Mouse (Mus musculus): ENCODE measurements around the gene Znrd1as. TPM values are rescaled to one million over a fixed set of nuclear protein-coding genes. Genes with fewer than 3 reads are reported as not detected.
"Not testable (repeated sequence)": the region's sequence is repeated elsewhere in the genome, so short reads cannot be mapped to it uniquely, and the experiment has no call there.

The Znrd1as gene
- total RNA-seq, 2 experiments from 2014 or later = 5.0 to 5.2 TPM

DNA sequence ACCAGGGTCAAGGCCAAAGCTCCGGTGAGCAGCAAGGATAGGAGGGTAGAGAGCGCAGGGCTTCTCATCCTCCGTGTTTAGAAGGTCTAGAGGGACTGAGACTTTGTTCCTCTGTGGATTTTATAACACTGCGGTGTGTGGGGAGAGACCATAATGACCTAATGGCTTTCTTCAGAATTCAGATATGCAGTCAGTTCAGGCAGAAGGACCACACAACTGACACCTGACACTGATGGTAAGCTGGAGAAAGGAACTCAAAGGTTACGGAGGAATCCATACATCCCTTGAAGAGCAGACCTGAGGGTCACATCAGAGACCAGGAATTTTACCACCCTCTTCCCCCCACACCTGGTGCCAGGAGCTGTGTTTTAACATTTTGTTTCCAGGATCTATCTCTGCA lies 31.0 kb downstream of the Znrd1as start, which contains the start of gene H2-M5:
Gene H2-M5 (minus strand): TSS at position 101 of the 400 bp plus-strand sequence.
- intact Hi-C loops (cut with DNase I) = no loop called here
- no peak for DNase-seq (ENCODE audit: low spot score in 2 of 2)

DNA sequence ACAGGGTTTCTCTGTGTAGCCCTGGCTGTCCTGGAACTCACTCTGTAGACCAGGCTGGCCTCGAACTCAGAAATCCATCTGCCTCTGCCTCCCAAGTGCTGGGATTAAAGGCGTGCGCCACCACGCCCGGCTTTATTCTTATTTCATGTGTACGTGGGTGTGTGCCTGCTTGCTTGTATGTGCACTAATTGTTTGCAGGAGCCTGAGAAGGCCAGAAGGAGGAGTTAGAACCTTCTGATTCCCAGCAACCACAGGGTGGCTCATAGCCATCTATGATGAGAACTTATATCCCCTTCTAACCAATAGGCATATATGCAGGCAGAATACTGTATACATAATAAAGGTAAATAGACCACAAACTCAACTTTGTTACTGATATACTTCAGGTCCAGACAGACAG lies 32.2 kb downstream of the Znrd1as start:
- intact Hi-C loops (cut with DNase I) = loop anchor here (5.0 kb wide), 1 partner anchor 33 kb away; the partner anchor contains the start of genes Znrd1 and Znrd1as
- not testable (repeated sequence) for DNase-seq (ENCODE audit: low spot score in 2 of 2)

DNA sequence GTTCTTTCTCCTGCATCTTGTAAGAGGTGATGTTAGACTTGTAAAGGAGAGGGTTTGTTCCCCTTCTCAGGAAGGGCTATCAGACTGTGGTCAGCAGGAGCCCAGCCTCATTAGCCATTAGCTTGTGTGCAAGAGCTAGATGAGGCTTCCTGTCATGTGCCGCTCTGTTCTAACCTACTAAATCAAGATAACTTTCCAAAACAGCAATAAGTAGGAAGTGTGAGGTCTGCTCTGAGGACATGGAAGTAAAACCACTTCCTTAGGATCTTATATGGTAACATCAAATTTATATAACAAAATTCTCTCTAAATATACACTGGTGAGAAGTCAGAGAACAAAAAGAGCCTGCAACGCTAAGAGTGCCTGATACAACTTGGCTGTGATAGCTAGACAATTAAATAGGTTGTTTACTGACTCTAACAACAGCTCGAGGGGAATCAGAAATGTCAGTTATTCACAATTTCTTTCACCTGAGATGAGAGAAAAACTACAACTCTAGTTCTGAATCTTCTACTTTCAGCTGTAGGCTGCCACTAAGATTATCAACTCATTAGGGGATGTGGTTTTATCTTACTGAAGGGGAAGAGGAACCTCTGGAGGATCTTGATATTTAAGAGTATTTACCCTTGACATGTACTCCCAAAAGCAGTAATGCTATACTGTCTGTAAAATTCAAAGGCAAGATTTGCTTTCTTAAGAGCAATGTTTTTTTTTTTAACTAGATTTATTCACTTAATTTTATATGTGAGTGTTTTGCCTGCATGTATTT lies 34.1 kb downstream of the Znrd1as start:
- peak in 1 of 2 experiments; percentile 69 for DNase-seq (ENCODE audit: low spot score in 2 of 2)

DNA sequence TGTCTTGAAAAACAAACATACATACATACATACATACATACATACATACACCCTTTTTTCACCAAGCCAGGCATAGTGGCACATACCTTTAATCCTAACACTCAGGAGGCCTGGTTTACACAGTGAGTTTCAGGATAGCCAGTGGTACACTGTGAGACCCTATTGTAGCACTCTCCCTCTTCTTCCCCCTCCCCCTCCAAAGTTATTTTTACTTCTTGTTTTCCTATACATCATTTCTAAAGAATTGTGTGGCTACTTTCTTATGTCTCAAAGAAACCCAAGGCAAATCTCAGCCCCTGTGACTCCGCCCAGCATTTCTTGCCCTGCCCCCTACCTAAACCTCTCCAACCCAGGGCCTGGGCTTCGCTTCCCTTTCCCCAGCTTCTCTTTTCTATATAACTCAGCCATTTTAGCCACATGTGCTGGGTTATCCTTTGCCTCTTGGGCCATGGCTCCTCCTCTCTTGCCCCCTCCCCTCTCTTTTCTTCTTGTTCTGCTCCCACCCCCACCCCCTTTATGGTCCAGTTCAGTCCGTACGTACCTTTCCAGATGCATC lies 35.5 kb downstream of the Znrd1as start:
- no peak for DNase-seq (ENCODE audit: low spot score in 2 of 2)
- intact Hi-C loops (cut with DNase I) = loop anchor here (5.0 kb wide), 1 partner anchor 37 kb away; the partner anchor contains the start of genes Znrd1 and Znrd1as

More for the DNA sequence above, 34.1 kb downstream of the Znrd1as start:
- intact Hi-C loops (cut with DNase I) = loop anchor here (5.0 kb wide), 1 partner anchor 35 kb away; the partner anchor contains the start of genes Znrd1 and Znrd1as

DNA sequence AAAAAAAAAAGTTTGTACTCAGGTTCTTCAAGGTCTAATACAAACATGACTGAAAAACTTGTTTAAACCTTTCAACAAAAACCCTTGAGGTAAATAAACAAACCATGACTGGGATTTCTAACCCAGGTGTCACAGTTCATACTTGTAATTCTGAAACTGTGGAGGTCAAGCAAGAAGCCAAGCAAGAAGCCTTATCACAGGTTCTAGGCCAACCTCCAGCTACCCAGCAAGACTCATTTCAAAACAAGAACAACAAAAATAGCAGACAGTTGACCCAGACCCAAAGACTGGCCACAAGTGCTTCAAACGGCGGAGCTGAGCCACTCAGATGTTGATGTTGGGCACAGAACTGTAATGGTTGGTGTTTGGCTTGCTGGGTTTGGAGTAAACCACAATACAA lies 36.1 kb downstream of the Znrd1as start:
- intact Hi-C loops (cut with DNase I) = loop anchor here (5.0 kb wide), 1 partner anchor 37 kb away; the partner anchor contains the start of genes Znrd1 and Znrd1as
- DNase-seq (ENCODE audit: low spot score in 2 of 2) = no peak

DNA sequence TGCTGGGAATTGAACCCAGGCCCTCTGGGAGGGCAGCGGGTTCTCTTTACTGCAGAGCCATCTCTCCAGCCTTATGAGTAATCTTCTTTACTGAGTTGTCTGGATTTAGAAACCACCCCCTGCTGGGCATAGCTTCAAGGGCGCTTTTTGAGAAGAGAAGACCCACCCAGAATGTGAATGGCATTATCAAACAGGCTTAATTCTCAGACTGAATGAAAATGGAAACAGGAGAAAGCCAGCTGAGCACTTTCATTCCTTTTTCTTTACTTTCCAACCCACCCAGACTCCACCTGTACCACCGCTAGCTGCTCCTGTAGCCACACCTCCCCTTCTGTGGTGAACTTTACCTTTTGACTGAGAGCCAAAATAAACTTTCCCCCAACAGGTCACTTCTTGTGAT lies 37.1 kb downstream of the Znrd1as start:
- peak in 1 of 2 experiments; percentile 57 for DNase-seq (ENCODE audit: low spot score in 2 of 2)
- intact Hi-C loops (cut with DNase I) = loop anchor here (5.0 kb wide), 1 partner anchor 83 kb away; no protein-coding TSS in a partner anchor

DNA sequence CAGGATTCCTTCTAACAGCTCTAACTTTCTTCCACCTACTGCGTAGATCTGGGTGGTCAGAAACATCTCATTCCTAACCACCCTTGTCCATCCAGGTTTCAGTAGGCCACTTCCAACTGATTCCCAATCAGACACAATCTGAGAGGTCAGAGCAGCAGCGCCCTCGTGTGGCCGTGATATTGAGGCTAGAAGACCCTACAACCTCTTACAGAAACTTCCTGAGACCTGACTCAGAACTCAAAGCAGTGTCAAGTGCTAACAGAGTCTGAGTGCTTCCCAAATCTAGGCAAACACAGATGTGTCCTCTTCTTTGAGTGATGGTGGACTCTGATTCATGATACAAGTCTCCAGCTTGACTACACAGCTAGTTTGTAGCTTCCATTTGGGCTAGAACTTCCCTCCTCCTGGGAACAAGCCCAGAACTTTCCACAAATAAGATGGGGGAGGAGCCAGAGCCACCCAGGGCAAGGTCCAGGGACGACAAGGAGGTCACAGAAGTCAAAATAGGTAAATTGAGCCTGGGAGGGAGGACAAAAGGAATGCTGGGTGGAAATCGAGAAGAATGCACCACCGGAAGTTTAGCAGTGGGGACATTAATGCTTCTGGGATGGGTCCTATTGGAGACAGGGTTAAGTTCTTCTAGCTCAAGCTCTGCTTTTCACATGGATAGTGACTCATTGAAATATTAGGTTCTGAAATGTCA lies 38.8 kb downstream of the Znrd1as start:
- peak; percentile 65 to 82 for DNase-seq (ENCODE audit: low spot score in 2 of 2)
- intact Hi-C loops (cut with DNase I) = loop anchor here (2.0 to 5.0 kb wide), 2 partner anchors 50 to 85 kb away; no protein-coding TSS in a partner anchor

DNA sequence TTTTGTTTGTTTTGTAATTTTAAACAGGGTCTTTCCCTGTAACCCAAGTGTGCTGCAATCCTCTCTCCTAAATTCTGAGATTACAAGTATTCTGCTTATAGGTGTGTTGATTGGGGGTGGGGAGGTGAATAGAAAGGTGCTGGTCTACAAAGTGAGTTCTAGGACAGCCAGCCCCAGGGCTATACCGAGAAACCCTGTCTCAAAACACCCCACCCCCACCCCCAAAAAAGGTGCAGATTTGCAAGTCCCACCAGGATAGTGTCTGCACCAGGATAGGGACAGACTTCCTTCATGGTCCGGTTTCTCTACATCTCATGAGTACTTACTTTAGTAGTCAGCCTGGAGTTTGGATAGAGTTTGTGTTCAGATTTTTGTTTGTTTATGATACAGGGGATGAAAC lies 40.1 kb downstream of the Znrd1as start:
- DNase-seq (ENCODE audit: low spot score in 2 of 2) = no peak
- intact Hi-C loops (cut with DNase I) = loop anchor here (5.0 kb wide), 1 partner anchor 86 kb away; no protein-coding TSS in a partner anchor

DNA sequence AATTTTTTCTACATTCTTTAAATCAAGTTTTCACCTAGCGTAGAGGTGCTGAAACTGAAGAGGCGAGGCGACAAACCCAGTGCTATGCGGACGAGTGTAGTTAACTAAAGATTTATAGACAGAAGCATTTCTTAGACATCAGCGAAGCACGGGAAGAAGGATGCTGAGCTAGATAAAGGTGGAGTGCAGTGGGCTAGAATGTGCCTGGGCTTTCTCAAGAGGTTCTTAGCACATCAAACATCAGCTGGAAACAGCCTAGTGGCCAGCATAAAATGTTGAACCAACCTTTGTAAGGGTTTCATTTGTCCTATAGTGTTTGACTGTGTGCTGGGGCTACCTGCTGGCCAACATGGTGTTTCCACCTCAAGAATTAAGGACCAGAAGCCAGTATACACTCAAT lies 42.5 kb downstream of the Znrd1as start, which contains the start of gene Zfp57:
Gene Zfp57 (plus strand): TSS at position 301 of the 400 bp plus-strand sequence.
- no peak for DNase-seq (ENCODE audit: low spot score in 2 of 2)
- intact Hi-C loops (cut with DNase I) = no loop called here

DNA sequence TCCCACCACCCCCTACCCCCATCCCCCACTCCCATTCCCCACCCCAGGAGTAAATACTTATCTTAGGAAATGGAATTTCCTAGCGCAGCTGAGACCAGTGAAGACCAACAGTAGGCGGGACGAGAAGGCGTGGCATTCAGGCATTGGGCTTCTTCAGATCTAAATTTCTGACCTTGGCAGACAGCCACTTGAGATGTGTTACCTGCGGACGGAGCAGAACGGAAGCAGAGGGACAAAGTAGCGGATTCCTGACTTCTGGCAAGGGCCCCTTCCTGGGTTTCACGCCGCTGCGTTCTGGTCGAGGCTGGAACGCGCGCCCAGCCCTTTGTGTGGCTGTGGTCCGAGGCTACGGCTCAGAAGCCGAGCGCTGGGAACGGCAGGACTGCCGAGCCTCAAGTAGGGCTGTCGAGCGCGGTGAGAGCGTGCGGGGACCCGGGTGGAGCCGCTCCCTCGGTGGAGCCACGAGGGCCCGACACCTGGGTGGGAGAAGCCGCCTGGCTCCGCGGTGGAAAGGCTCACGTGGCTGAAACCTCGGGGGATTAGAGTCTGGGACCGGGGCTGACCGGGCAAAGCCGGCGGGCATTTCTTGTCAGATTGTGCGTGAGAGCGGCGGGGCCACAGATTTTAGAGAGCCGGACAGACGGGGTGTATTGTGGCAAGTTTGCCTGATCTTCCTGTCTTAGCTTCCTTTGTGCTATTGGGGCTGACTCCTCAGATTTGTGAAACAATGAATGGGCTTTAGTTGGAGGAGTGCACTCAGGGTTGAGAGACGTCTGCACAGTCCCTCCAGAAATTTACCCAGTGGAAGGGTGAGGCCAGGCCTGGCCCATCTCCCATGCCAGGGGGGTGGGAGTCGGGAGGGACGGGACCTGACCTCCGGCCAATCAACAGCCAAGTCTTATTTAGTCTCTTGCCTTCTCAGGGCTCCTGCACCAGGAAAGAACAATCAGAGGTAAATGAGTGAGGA lies 44.3 kb downstream of the Znrd1as start:
- intact Hi-C loops (cut with DNase I) = no loop called here
- DNase-seq (ENCODE audit: low spot score in 2 of 2) = peak; percentile 31 to 40

DNA sequence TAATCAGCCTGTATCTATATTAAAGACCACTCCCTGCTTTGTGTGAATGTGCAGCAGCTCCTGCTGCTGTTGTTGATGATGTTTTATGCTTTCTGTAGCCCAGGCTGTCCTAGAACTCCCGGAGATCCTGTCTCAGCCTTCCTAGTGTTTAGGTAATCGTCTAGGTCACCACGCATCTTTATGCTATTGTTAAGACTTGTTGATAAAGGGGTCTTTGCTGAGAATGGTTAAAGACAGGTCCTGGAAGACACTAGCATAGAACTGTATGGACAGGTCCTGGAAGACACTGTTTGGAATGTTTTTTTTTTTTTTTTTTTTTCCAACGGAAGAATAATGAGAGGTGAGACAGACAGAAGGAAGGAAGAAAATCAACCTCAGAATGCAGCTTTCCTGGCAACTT lies 45.0 kb downstream of the Znrd1as start:
- no peak for DNase-seq (ENCODE audit: low spot score in 2 of 2)
- intact Hi-C loops (cut with DNase I) = no loop called here

DNA sequence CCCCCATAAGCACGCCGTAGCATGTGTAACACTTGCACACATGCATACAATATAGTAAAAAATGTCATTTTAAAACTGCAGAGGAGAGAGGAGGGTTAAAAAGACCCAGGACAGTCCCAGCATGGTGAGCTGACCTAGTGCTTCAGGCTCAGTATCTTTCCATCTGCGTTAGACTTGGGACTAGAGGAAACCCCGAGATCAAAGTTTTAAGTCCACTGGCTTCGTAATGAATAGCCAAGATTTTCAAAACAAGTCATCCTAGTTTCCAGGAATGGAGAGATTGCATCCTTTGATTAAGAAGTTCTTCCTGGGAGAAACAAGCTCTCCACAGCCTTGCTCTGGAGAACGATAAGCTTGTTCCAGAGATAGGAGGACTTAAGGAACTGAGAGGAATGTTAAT lies 49.8 kb downstream of the Znrd1as start:
- no peak for DNase-seq (ENCODE audit: low spot score in 2 of 2)
- intact Hi-C loops (cut with DNase I) = no loop called here

DNA sequence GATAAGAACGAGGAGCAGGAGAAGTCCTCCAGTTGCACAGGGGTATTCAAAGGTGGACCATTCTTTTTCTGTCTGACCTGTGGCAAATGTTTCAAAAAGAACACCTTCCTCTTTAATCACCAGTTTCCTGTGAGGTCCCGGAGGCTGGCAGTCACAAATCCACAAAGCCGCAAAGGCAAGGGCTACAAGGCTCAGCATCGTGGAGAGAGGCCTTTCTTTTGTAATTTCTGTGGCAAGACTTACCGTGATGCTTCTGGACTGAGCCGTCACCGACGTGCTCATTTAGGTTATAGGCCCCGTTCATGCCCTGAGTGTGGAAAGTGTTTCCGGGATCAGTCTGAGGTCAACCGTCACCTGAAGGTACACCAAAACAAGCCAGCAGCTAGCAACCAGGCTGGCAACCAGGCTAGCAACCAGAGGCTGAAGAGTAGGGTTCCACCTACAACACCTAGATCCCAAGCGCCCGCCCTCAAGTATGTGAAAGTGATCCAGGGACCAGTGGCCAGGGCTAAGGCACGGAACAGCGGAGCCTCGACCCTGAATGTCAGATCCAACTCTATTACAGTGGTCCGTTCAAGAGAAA lies 51.2 kb downstream of the Znrd1as start:
- intact Hi-C loops (cut with DNase I) = no loop called here
- no peak for DNase-seq (ENCODE audit: low spot score in 2 of 2)

DNA sequence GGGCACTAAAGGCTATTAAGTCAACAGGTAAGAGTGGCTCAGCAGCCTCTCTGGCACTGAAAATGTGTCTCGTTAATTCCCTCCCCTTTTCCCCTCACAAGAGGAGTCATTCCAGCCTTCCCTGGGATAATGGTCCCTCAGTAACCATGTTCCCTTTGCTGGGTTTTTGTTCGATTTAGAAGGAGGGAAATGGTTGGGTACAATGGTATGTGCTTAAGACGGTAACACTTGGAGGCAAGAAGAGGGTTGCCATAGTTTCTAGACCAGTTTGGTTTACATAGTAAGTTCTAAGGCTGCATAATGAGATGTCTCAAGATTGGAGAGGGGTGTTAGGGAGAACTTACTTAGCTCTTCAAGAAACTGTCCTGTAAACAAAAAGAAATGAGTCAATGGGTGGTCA lies 53.3 kb downstream of the Znrd1as start:
- no peak for DNase-seq (ENCODE audit: low spot score in 2 of 2)
- intact Hi-C loops (cut with DNase I) = no loop called here

DNA sequence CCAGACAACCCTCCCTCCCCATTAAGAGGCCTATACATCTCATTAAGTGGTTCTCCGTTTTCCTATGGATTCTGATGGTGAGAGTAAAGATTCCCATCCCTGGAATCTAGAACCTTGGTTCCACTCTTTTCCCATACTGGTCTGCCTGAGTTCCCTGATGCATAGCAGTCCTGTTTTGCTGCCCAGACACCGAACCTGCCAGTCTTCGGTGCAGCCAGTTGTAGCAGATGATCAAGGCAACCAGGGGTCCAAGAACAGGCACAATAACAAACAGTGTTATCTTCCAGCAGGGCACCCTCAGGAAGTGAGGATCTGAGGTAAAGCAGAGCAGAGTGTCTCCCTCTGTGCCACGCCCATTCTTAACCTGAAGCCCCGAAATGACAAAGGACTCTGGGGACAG lies 53.7 kb downstream of the Znrd1as start:
- intact Hi-C loops (cut with DNase I) = no loop called here
- DNase-seq (ENCODE audit: low spot score in 2 of 2) = no peak

All from left cerebral cortex, postnatal 25 days (tissue).